Mouse (Mus musculus): ENCODE results near the gene Tspoap1.

The Tspoap1 gene

DNA sequence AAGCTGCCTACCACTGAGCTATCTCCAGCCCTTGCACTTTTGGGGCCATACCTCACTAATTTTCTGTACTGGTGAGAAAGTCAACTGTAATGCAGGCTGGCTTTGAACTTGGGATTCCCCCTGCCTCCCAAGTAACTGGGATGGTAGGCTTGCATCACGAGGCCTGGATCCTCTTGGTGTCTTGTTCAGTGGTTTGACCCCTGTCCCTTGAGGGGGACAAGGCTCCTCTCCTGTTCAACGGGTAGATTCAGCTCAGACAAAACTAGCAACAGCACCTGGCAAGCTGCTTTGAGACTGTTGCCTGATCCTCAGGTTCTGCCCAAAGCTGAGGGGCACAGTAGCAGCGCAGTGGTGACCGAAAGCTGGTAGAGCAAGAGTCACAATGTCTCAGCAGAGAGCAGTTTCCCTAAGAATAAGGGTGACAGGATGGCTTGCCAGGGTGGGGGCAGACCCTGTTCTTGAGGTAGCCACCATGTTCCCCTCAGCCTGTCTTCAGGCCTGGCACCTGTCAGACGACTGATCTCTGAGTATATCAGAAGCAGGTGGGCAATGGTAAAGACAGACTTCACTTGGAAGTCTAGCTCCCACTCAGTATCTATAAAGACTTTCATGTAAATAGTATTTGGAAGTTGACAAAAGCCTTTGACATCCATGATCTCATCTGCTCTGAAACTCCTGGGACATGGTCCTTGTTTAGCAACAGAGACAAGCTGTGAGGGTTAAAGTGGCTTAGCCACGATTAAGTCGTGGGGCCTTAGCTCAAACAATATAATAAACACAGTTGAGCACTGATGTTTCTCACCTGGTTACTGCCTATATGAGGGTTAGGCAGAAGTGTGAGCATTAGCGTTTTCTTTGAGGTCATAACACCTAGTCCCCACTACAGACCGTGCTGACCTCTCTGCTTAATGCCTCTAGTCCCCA lies 14.4 kb upstream of the Tspoap1 start:
- no peak for DNase-seq (ENCODE audit: low read depth)

DNA sequence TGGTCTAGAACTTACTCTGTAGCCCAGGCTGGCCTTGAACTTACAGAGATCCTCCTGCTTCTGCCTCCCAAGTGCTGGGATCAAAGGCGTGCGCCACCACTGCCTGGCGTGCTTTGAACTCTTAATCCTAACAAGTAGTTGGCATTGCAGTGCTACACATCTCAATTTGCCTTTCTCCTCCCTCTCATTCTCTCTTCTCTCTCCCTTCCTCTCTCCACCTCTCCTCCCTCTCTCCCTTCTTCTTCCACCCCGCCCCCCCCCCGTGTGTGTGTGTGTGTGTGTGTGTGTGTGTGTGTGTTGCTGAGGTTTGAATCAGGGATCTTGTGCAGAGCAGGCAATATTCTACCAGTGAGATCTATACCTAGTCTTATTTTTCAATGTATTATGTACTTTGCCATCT lies 13.0 kb upstream of the Tspoap1 start:
- DNase-seq (ENCODE audit: low read depth): no peak

DNA sequence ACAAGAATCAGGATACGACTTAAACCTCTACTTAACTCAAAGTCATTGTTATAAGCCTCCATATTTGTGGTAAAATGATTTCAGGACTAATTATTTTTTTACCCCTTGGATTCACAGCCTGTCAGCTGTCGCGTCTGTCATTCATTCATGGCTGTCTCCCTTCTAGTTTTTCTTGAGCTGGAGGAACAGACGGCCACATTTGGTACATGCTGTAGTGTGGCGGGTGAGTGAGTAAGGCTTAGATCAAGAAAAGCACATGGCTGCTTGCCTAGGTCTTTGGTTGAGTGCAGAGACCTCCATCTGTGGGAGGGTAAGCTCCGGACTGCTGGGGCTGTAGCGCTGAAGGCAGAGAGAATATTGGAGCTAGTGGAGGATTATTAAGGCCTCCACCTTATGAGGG lies 12.6 kb upstream of the Tspoap1 start:
- no peak for DNase-seq (ENCODE audit: low read depth)

DNA sequence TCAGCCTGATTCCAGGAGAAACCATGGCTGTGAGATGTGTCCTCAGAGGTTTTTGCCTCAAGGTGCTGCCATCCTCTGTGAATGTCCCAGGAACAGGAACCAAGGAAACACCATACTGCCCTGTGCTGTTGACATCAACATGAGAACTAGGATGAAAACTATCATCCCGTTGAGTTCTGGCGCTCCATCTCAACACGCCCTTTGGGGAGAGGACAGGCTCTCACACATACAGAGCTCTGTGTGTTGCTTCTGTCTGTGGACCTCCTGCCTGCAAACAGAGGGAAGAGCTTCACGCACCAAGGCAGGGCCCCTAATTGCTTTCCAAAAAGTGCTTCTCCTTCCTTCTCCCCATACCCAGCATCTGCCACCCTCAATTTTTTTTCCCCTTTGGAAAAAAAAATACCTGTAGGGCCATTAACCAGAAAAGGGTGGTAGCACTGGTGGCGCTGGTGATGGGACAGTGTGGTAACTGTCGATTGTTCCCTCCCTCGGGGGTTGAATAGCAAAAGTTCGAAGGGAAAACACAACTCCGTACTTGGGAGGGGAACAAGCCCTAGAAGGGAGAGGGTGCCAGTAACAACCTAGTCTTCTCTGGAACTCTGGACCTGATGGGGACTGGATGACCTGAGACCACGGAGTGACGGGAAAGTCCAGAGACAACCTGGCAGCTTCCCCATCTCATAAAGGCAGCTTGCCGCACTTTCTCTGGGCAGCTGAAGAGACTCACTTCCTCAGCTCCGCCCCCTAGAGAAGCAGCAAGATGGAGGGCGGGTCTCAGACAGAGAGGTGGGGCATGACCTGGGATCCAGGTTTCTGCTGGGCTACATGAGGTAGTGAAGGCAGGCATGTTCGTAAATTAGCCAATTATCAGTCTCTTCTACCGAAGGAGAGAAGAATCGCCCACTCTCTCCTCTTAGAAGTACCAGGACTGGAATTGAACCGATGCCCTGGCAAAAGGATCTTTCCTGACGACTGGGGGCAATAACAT lies 11.9 kb upstream of the Tspoap1 start:
- DNase-seq (ENCODE audit: low read depth): peak; percentile 94

DNA sequence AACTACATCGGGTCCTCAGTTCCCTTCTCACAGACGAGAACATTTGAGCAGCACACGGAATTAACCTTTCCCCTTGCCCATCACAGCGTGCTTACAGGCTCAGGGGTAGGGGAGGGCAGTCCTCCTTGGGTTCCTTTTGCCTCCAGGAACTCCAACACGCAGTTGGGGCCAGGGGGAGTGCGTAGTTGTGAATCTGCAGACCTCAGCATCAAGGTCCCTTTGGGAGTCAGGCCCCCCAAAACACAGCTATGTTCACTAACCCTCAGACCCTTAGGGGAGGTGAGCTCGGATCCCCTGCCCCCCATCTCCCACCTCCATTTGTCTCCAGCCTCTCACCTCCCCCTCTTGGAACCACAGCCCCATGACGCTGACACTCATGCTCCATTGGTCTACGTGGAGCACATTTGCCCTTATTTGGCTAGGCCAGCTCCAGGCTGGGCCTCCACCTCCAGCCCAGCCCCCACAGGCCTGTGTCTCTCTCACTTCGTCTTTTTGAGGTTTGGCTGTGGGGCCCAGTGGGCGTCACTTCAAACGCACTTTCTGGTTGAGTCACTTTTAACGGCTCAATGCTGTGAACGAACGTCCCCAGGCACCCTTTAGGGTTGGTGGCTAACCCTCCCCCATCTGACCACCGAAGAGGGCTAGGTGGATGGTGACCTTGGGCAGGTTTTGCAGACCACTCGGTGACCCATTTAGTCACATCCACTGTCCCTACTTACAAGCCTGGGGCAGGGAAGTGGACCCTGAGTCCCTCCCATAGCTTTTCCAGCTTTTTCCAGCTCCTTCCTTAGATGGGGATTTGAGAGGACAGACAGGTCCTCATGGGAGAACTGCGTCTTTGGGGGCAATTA lies 10.9 kb upstream of the Tspoap1 start:
- DNase-seq (ENCODE audit: low read depth): peak; percentile 99

DNA sequence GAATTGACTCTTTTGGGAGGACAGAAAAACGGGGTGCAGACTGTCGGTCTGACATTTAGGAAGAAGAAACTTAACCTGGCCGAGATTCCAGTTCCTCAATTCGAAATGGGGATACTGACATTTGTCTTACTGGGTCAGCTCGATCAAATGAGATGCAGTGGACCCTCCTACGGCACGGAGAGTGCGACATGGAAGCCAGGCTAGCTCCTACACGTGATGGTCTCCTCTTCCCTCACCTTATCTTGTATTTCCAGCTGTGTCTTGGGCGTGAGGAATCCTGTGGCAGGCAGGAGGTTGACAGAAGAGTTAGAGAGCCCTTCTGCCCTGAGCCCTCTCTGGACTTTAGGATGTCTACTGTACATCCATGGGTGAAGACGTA lies 10.3 kb upstream of the Tspoap1 start:
- DNase-seq (ENCODE audit: low read depth): peak; percentile 72

DNA sequence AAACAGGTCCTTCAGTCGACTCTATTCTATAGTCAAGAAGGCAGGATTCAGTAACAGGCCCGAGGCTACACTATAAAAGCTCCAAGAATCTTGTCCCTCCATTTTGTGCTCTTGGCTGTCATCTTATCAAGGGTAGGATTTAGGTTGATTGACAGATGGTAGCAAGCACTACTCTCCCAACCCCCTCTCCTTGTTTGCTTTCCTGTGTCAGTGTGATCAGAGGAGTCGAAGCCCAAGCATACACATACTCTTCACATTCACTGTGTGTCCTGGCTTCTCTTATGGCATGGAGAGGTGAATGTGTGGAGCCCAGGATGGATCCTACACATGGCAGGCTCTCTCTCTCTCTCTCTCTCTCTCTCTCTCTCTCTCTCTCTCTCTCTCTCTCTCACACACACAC lies 9.8 kb upstream of the Tspoap1 start:
- peak; percentile 86 for DNase-seq (ENCODE audit: low read depth)

DNA sequence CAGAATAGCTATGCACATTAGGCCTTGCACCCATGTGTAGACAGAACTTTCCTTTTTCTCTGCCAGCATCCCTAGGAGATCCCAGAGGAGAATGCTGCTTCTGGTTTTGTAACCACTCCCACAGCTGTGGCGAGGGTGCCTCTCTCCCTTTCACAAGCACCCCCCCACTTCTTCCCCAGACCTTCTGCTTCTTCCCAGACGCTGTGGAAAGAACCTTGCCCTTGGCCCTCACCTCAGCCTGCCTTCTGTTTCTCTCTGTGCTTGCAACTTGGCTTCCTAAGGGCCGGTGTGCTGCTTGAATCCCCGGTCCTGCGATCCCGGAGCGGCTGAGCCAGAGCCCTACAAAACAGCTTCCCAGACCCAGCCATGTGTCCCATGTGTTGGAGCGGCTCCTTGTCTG lies 9.3 kb upstream of the Tspoap1 start:
- peak; percentile 80 for DNase-seq (ENCODE audit: low read depth)

DNA sequence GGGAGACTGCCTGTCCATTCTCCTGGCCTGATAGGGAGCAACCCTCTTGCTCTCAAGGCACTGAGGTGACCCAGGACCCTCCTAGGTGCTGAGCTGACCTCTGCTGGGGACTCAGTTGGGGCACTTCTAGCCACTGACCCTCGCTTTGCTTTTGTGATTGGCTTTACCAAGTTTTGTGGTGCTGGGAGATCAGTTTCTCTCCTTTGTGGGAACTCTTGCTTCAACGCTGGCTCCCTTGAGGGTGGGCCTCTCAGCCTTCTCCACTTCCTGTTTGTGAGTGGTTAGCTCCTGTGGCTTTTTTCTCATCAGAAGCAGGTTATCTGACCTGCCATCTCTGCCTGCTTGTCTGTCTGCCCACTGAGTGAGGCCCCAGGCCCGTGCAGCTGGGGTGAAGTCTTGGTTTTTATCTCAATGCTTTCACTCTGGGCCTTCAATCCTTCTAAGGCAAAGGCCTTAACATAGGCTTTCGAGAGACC lies 8.8 kb upstream of the Tspoap1 start:
- peak; percentile 97 for DNase-seq (ENCODE audit: low read depth)

DNA sequence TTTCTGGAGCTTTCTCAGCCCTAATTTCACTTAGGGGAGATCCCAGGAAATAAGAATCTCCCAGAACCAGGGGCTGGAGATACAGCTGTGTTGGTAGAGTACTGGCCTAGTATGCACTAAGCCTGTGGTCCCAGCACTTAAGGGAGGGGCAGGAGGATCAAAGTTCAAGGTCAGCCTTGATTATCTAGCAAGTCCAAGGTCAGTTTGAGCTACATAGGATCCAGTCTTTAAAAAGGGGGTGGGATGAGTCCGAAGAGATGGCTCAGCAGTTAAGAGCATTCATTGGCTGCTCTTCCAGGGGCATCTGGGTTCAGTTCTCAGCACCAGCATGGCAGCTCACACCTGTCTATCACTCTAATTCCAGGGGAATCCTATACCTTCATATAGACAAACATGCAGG lies 8.0 kb upstream of the Tspoap1 start:
- peak; percentile 43 for DNase-seq (ENCODE audit: low read depth)

DNA sequence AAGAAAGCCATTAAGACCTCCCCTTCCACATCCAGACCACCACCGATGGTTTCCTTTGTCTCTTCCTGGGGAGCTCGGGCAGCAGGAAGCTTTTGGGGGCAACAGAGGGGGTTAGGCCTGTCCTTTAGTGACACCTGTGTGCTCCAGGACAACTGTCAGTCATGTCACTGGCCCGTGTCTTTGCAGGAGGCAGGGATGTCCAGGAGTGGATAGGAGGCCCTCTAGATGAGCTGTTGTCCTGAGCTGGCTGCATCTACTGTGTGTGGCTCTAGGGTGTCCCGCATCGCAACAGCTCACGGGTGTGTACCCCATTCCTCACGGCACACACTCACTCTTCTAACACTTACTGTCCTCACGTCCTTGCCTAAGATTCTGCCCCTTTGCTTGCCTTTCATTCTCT lies 7.1 kb upstream of the Tspoap1 start:
- DNase-seq (ENCODE audit: low read depth): no peak

DNA sequence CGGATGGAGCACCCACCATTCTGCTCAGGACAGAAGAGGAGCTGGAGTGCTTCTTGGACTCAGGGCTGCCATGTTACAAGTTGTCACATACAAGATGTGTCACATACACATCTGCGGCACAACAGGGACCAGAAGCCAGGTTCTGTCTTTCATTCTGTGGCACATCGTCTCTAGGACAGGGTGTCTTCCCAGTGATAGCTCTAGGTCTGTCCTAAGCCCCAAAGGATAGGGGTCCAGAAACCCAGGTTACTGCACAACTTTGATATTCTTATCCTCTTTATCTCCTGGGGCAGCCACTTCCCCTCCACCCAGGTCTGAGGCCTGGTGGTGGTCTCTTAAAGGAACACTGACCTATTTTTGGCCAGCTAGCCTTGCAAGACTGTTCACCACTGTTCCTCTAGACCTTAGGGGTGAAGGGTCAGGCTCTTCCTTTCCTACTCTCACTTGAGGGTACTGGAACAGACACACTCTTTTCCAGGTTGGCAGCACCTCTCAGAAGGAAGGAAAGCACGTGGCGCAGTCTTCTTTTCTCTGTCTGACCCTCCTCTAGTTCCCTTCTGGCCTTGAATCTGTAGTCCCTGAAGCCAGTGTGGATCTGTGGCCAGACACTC lies 6.3 kb upstream of the Tspoap1 start:
- peak; percentile 58 for DNase-seq (ENCODE audit: low read depth)

DNA sequence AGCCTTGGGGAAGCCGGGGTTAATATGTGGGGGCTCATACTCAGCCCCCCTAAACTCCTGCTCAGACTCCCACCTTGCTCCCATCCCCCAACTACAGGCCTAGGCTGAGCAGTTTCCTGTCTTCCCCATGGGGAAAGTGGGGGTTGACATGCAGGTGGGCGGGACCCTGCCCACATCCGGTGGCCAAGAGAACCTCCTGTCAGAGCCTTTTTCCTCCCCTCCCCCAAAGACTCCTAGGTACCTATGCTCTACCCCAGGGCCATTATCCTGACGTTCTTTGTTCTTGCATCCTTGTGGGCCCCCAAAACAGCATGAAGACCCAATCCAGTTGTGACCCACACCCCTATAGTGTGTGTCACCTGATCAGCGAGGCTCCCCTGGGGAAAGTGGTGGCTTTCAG lies 5.7 kb upstream of the Tspoap1 start:
- DNase-seq (ENCODE audit: low read depth): peak; percentile 86

DNA sequence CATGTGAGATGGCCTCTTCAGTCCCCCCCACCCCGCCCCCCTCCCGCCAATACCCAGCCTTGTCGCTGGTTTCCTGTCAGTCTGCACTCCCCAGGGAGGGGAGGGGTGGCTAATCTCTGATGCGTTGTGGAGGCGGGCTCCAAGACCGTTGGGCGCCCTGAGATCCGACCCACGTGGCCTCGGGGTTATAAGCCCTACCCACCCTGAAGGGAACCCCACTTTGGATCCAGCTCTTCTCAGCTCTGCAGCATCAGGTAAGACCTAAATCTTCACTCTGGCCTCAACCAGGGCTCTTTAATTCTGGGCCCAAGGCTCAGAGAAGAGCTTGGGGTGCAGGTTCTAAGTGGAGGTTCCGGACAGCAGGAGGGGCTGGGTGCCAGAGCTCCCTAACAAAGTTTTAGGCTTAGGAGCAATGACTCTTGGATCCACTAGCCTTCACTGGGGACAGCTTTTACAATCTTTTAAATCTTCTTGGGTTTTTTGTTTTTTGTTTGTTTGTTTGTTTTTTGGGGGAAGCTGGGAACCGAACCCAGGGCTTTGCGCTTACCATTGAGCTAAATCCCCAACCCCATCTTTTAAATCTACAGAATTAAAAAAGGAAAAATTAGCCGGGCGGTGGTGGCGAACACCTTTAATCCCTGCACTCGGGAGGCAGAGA lies 4.9 kb upstream of the Tspoap1 start:
- peak; percentile 99 for DNase-seq (ENCODE audit: low read depth)

DNA sequence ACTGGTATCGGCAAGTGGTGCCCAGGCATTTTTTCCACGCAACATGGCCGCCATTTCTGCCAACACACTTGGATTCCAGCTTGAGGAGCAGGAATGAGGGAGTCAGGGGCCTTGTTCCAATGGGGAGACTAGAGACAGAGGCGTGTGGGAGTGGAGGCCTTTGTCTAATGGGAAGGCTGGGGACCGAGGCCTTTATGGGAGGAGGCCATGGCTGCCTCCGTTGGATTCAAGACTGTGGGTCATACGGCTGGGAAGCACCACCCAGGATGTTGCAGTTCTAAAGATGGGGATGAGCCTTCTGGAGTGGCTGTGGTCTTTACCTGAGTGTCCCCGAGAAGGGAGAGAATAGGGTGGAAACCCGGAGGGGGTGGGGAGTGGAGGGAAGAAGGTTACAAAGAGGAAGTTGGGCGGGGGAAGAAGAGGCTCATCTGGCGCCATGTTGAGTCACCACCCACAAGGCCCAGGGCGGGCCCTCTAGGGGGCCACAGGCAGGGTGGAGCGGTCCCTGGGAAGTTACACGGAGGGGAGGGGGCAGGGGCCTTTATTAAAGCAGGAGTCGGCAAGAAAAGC lies 4.0 kb upstream of the Tspoap1 start:
- DNase-seq (ENCODE audit: low read depth): peak; percentile 91

DNA sequence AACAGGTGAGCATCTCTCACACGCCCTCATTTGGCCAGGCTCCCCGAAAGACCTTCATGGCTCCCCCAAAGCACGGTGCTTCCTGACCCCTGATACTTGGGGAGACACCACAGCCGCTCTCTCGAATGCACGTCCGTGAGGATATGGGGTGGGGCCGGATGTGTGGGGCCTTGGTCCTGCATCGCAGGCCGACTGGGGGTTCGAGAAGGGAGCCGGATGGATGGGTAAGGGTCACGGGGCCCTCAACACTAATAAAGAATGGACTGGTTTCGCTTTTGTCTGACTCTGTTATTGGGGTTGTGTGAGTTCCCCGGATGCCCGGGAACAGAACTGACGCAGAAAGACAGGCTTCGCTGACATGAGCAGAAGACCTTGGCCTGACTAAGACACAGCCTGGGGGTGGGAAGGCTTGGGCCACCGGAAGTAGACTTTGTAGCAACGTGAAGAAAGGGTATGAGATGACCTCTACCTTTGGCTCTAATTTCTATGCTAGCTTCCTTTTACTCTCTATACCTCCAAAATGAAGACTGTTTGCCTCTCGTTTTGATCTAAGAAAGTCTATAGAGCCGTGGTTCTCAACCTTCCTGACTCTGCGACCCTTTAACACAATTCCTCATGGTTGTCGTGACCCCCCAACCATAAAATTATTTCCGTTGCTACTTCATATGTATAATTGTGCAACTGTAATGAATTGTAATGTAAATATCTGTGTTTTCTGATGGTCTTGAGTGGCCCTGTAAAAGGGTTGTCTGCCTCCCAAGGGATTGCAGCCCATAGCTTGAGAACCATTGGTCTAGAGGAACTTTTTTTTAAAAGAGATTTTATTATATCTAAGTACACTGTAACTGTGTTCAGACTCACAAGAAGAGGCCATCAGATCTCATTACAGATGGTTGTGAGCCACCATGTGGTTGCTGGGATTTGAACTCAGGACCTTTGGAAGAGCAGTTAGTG lies 3.1 kb upstream of the Tspoap1 start:
- peak; percentile 69 for DNase-seq (ENCODE audit: low read depth)

DNA sequence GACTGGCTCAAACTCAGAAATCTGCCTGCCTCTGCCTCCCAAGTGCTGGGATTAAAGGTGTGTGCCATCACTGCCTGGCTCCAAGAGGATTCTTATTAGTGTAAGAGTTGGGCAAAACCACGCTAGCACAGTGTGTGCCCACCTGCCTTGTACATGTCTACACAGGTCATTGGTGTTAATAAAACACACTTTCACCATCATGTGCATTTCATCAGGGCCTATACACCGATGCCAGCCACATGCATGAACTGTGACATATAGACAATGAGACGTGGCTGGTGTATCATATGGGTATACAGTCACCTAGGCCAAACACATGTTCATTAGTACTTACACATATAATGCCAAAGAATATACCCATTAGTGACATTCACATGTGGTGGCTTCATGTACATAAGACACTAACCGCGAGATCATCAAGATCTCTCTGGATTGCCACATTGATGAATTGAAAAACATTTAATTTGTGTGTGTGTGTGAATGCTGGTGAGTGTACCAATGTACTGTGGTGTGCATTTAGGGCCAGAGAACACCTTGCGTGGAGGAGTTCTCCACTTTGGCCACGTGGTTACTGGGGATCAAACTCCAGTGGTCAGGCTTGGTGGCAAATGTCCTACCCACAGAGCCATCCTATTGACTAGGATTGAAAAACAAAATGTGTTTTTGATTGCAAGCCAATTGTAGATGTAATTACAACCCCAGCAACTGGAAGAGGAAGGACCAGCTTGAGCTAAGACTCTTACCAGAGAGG lies 2.0 kb upstream of the Tspoap1 start:
- peak; percentile 83 for DNase-seq (ENCODE audit: low read depth)

DNA sequence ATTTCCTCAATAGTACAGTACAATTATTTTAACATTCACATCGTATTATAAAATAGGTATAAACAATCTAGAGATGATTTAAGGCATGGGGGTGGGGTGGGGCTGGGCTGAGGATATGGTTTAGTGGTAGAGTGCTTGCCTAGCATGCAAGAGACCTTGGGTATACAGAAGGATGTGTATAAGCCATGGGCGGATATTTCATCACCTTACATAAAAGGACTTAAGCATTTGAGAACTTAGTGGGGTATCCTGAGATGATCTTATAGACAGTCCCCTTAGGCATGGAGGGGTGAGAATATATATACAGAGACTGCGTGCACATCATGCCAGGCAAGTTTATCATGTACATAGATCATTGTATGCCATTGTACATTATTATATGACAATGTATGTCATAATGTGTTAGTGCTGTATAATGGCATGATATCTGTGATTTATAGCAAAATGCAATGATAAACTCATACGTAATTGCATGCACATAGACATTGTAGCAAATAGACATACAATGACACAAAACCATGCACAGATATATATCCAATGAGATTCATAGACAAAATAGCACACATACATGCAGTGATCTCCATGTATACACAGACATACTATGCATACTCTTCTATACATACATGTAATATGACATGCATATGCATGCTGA lies 1.3 kb upstream of the Tspoap1 start:
- peak; percentile 92 for DNase-seq (ENCODE audit: low read depth)
